Mouse (Mus musculus) layer of hippocampus, adult 18-20 months (tissue): ENCODE measurements around the gene Cntfr. TPM values are rescaled to one million over a fixed set of nuclear protein-coding genes. Genes with fewer than 3 reads are reported as not detected.

Source experiments
- DNase-seq, 2 experiments: peaks; one replicate each; pipeline ENCODE4 v3.0.0; 2022; ENCODE audit warnings: low spot score in 2 of 2
- total RNA-seq, 2 experiments: library from RNA; stranded (reverse); gene quantifications; 2 replicates each; pipeline ENCODE4 v1.2.3; 2021

Cntfr gene
- total RNA-seq, 2 experiments from 2014 or later: 110 to 113 TPM

GRCm38 (mm10) chr4:41618916-41619746, 77.8 kb downstream of the Cntfr start:
- peak; percentile 46 to 70 for DNase-seq

GRCm38 (mm10) chr4:41615661-41616599, 81.0 kb downstream of the Cntfr start:
- peak; percentile 64 to 87 for DNase-seq

- DNase-seq: peak; percentile 78 to 94
Measured at GRCm38 (mm10) chr4:41614156-41614555, 82.7 kb downstream of the Cntfr start.

GRCm38 (mm10) chr4:41612166-41612565, 84.7 kb downstream of the Cntfr start:
- no peak for DNase-seq

- DNase-seq: no peak
Measured at GRCm38 (mm10) chr4:41610594-41610980, 86.3 kb downstream of the Cntfr start.

- peak in 1 of 2 experiments; percentile 45 for DNase-seq
Measured at GRCm38 (mm10) chr4:41609681-41610593, 87.0 kb downstream of the Cntfr start.

Other genes starting within 250 kb of the Cntfr start
- 1 to 10 TPM in 1 of 2 experiments, under 1 TPM in 1; 0.52 to 1.0 TPM for gene Kif24, start 232.2 kb downstream of the Cntfr start, total RNA-seq
- 10 to 100 TPM; 29.5 to 32.0 TPM for gene Nudt2, start 231.9 kb downstream of the Cntfr start, total RNA-seq
- 10 to 100 TPM; 29.0 to 29.3 TPM for gene AI464131, start 194.0 kb downstream of the Cntfr start, total RNA-seq
- 1 to 10 TPM; 4.5 to 7.0 TPM for gene 1110017D15Rik, start 179.8 kb downstream of the Cntfr start, total RNA-seq
- gene Fam219a, start 127.6 kb downstream of the Cntfr start, total RNA-seq: 100 to 1,000 TPM; 159 to 163 TPM
- 1 to 10 TPM; 7.8 to 9.0 TPM for gene Dnaic1, start 127.3 kb downstream of the Cntfr start, total RNA-seq
- gene Enho, start 56.8 kb downstream of the Cntfr start, total RNA-seq: 10 to 100 TPM; 61.9 to 65.0 TPM
- 10 to 100 TPM; 35.5 to 37.0 TPM for gene Il11ra1, start 2.9 kb upstream of the Cntfr start, total RNA-seq
- gene Rpp25l, start 16.4 kb upstream of the Cntfr start, total RNA-seq: 10 to 100 TPM; 36.0 to 39.0 TPM
- gene Dctn3, start 26.1 kb upstream of the Cntfr start, total RNA-seq: 100 to 1,000 TPM; 150 to 151 TPM
- not detected for gene Arid3c, start 34.1 kb upstream of the Cntfr start, total RNA-seq
- gene Galt, start 58.1 kb upstream of the Cntfr start, total RNA-seq: 10 to 100 TPM; 52.2 to 54.3 TPM
- gene Sigmar1, start 59.1 kb upstream of the Cntfr start, total RNA-seq: 10 to 100 TPM; 36.9 to 44.0 TPM
- gene Ccl27a, start 77.2 kb upstream of the Cntfr start, total RNA-seq: 100 to 1,000 TPM; 125 to 135 TPM
- not detected for gene Gm21541, start 206.5 kb upstream of the Cntfr start, total RNA-seq
- gene Gm20878, start 244.5 kb upstream of the Cntfr start, total RNA-seq: 10 to 100 TPM; 17.1 to 17.4 TPM